Mouse (Mus musculus): ENCODE data around the gene Stx19. TPM values are rescaled to one million over a fixed set of nuclear protein-coding genes. Genes with fewer than 3 reads are reported as not detected.

Stx19 gene
- 0.30 and 0.57 TPM in 2 replicates for polyA plus RNA-seq (2015; fragmentation: Nextera tagmentation; extraction: Ambion mirVana)

GRCm38 (mm10) chr16:62814491-62814890 is at the start of gene Stx19:
TSS of gene Stx19 (plus strand) at chr16:62814676.
- Histone ChIP-seq H3K4me1 (ENCODE audit: control insufficient read depth, insufficient read depth, low read length) (no peaks in the 10 kb centered on the region), H3K4me2 (ENCODE audit: low read depth, low read length) (no peak within 1 kb of the TSS), H3K27me3 (ENCODE audit: control insufficient read depth, insufficient read depth, low read length) (no peaks in the 10 kb centered on the region), H3K36me3 (ENCODE audit: control insufficient read depth, insufficient read depth) (no peaks in the 10 kb centered on the region), H3K9ac (ENCODE audit: low read length) (no peak within 1 kb of the TSS), H3K27ac (ENCODE audit: low read length) (no peak within 1 kb of the TSS), H3K9me3 (replicated peaks; ENCODE audit: control insufficient read depth, low read length) (no peaks in the 10 kb centered on the region), H3K4me3 (ENCODE audit: low read length) (no peak within 1 kb of the TSS)
- 80% methylated on average over 5 of the region's 5 CpGs for WGBS
- no peak for ATAC-seq (replicated peaks; ENCODE audit: extremely low read depth, insufficient read depth, low FRiP score)

GRCm38 (mm10) chr16:62773462-62773861 is 41.0 kb upstream of the Stx19 start:
- no peak overlapping the region for H3K27ac ChIP-seq (ENCODE audit: low read length)
- no peak overlapping the region for H3K4me2 ChIP-seq (ENCODE audit: low read depth, low read length)
- no peak overlapping the region for H3K4me3 ChIP-seq (ENCODE audit: low read length)
- ATAC-seq (replicated peaks; ENCODE audit: extremely low read depth, insufficient read depth, low FRiP score): no peak
- no peaks in the 10 kb centered on the region for H3K9me3 ChIP-seq (replicated peaks; ENCODE audit: control insufficient read depth, low read length)
- peaks cover 3% of the 10 kb centered on the region; the same call in 1 of the 2 replicates for H3K36me3 ChIP-seq (ENCODE audit: control insufficient read depth, insufficient read depth)
- no peaks in the 10 kb centered on the region for H3K4me1 ChIP-seq (ENCODE audit: control insufficient read depth, insufficient read depth, low read length)
- 77% methylated on average over 4 of the region's 4 CpGs for WGBS
- no peak overlapping the region for H3K9ac ChIP-seq (ENCODE audit: low read length)
- no peaks in the 10 kb centered on the region for H3K27me3 ChIP-seq (ENCODE audit: control insufficient read depth, insufficient read depth, low read length)

- Histone ChIP-seq H3K4me2 (ENCODE audit: low read depth, low read length) (no peak overlapping the region), H3K27me3 (ENCODE audit: control insufficient read depth, insufficient read depth, low read length) (no peaks in the 10 kb centered on the region), H3K36me3 (ENCODE audit: control insufficient read depth, insufficient read depth) (peaks cover 3% of the 10 kb centered on the region; the same call in 1 of the 2 replicates), H3K9ac (ENCODE audit: low read length) (no peak overlapping the region), H3K27ac (ENCODE audit: low read length) (no peak overlapping the region), H3K9me3 (replicated peaks; ENCODE audit: control insufficient read depth, low read length) (no peaks in the 10 kb centered on the region), H3K4me3 (ENCODE audit: low read length) (no peak overlapping the region), H3K4me1 (ENCODE audit: control insufficient read depth, insufficient read depth, low read length) (no peaks in the 10 kb centered on the region)
- ATAC-seq (replicated peaks; ENCODE audit: extremely low read depth, insufficient read depth, low FRiP score): no peak
- WGBS: 85% methylated on average over 11 of the region's 11 CpGs
Measured at GRCm38 (mm10) chr16:62776034-62776433, 38.4 kb upstream of the Stx19 start.

- no peaks in the 10 kb centered on the region; the same call in 1 of the 2 replicates for H3K36me3 ChIP-seq (ENCODE audit: control insufficient read depth, insufficient read depth)
- no peak overlapping the region for H3K4me2 ChIP-seq (ENCODE audit: low read depth, low read length)
- H3K9me3 ChIP-seq (replicated peaks; ENCODE audit: control insufficient read depth, low read length): no peaks in the 10 kb centered on the region
- no peaks in the 10 kb centered on the region for H3K27me3 ChIP-seq (ENCODE audit: control insufficient read depth, insufficient read depth, low read length)
- no peaks in the 10 kb centered on the region for H3K4me1 ChIP-seq (ENCODE audit: control insufficient read depth, insufficient read depth, low read length)
- no peak overlapping the region for H3K4me3 ChIP-seq (ENCODE audit: low read length)
- no peak for ATAC-seq (replicated peaks; ENCODE audit: extremely low read depth, insufficient read depth, low FRiP score)
- WGBS: 85% methylated on average over 10 of the region's 10 CpGs
- H3K27ac ChIP-seq (ENCODE audit: low read length): no peak overlapping the region
- no peak overlapping the region for H3K9ac ChIP-seq (ENCODE audit: low read length)
Measured at GRCm38 (mm10) chr16:62778282-62778681, 36.2 kb upstream of the Stx19 start.

- Histone ChIP-seq H3K4me3 (ENCODE audit: low read length) (no peak overlapping the region), H3K36me3 (ENCODE audit: control insufficient read depth, insufficient read depth) (no peaks in the 10 kb centered on the region; the same call in 1 of the 2 replicates), H3K27ac (ENCODE audit: low read length) (no peak overlapping the region), H3K27me3 (ENCODE audit: control insufficient read depth, insufficient read depth, low read length) (no peaks in the 10 kb centered on the region), H3K9ac (ENCODE audit: low read length) (no peak overlapping the region), H3K4me2 (ENCODE audit: low read depth, low read length) (no peak overlapping the region), H3K4me1 (ENCODE audit: control insufficient read depth, insufficient read depth, low read length) (peaks cover 8% of the 10 kb centered on the region), H3K9me3 (replicated peaks; ENCODE audit: control insufficient read depth, low read length) (no peaks in the 10 kb centered on the region)
- 45% methylated on average over 5 of the region's 5 CpGs for WGBS
- no peak for ATAC-seq (replicated peaks; ENCODE audit: extremely low read depth, insufficient read depth, low FRiP score)
Measured at GRCm38 (mm10) chr16:62782229-62782628, 32.2 kb upstream of the Stx19 start.

GRCm38 (mm10) chr16:62786621-62787331 is 27.7 kb upstream of the Stx19 start, which contains the start of gene Nsun3:
TSS of gene Nsun3 (minus strand) at chr16:62786818.
- Histone ChIP-seq H3K36me3 (ENCODE audit: control insufficient read depth, insufficient read depth) (no peaks in the 10 kb centered on the region; the same call in 1 of the 2 replicates), H3K4me3 (ENCODE audit: low read length) (peak within 1 kb of the TSS; percentile 78), H3K27ac (ENCODE audit: low read length) (peak within 1 kb of the TSS; percentile 92), H3K9ac (ENCODE audit: low read length) (peak within 1 kb of the TSS; percentile 91), H3K9me3 (replicated peaks; ENCODE audit: control insufficient read depth, low read length) (no peaks in the 10 kb centered on the region), H3K4me1 (ENCODE audit: control insufficient read depth, insufficient read depth, low read length) (peaks cover 8% of the 10 kb centered on the region), H3K4me2 (ENCODE audit: low read depth, low read length) (peak within 1 kb of the TSS; percentile 71), H3K27me3 (ENCODE audit: control insufficient read depth, insufficient read depth, low read length) (no peaks in the 10 kb centered on the region)
- peak; percentile 95 for ATAC-seq (replicated peaks; ENCODE audit: extremely low read depth, insufficient read depth, low FRiP score)
- under 1% methylated on average over 41 of the region's 41 CpGs for WGBS

GRCm38 (mm10) chr16:62796608-62797007 is 17.9 kb upstream of the Stx19 start:
- Histone ChIP-seq H3K27ac (ENCODE audit: low read length) (no peak overlapping the region), H3K9ac (ENCODE audit: low read length) (no peak overlapping the region), H3K9me3 (replicated peaks; ENCODE audit: control insufficient read depth, low read length) (no peaks in the 10 kb centered on the region), H3K4me2 (ENCODE audit: low read depth, low read length) (no peak overlapping the region), H3K27me3 (ENCODE audit: control insufficient read depth, insufficient read depth, low read length) (no peaks in the 10 kb centered on the region), H3K4me3 (ENCODE audit: low read length) (no peak overlapping the region), H3K36me3 (ENCODE audit: control insufficient read depth, insufficient read depth) (peaks cover 4% of the 10 kb centered on the region; the same call in 1 of the 2 replicates), H3K4me1 (ENCODE audit: control insufficient read depth, insufficient read depth, low read length) (peaks cover 8% of the 10 kb centered on the region; the same call in 1 of the 2 replicates)
- no peak for ATAC-seq (replicated peaks; ENCODE audit: extremely low read depth, insufficient read depth, low FRiP score)
- WGBS: 73% methylated on average over 1 of the region's 1 CpGs

GRCm38 (mm10) chr16:62798808-62799207 is 15.7 kb upstream of the Stx19 start:
- peak overlapping the region; percentile 50; the same call in 1 of the 2 replicates for H3K27ac ChIP-seq (ENCODE audit: low read length)
- H3K36me3 ChIP-seq (ENCODE audit: control insufficient read depth, insufficient read depth): peaks cover 7% of the 10 kb centered on the region; the same call in 1 of the 2 replicates
- H3K9ac ChIP-seq (ENCODE audit: low read length): no peak overlapping the region
- WGBS: 87% methylated on average over 3 of the region's 3 CpGs
- no peak overlapping the region for H3K4me3 ChIP-seq (ENCODE audit: low read length)
- no peaks in the 10 kb centered on the region for H3K27me3 ChIP-seq (ENCODE audit: control insufficient read depth, insufficient read depth, low read length)
- no peaks in the 10 kb centered on the region for H3K9me3 ChIP-seq (replicated peaks; ENCODE audit: control insufficient read depth, low read length)
- no peak overlapping the region for H3K4me2 ChIP-seq (ENCODE audit: low read depth, low read length)
- H3K4me1 ChIP-seq (ENCODE audit: control insufficient read depth, insufficient read depth, low read length): peaks cover 8% of the 10 kb centered on the region; the same call in 1 of the 2 replicates
- no peak for ATAC-seq (replicated peaks; ENCODE audit: extremely low read depth, insufficient read depth, low FRiP score)

GRCm38 (mm10) chr16:62799426-62799825 is 15.1 kb upstream of the Stx19 start:
- no peak overlapping the region for H3K4me3 ChIP-seq (ENCODE audit: low read length)
- no peaks in the 10 kb centered on the region for H3K27me3 ChIP-seq (ENCODE audit: control insufficient read depth, insufficient read depth, low read length)
- no peak overlapping the region for H3K9ac ChIP-seq (ENCODE audit: low read length)
- ATAC-seq (replicated peaks; ENCODE audit: extremely low read depth, insufficient read depth, low FRiP score): peak; percentile 63
- peaks cover 8% of the 10 kb centered on the region; the same call in 1 of the 2 replicates for H3K4me1 ChIP-seq (ENCODE audit: control insufficient read depth, insufficient read depth, low read length)
- WGBS: 47% methylated on average over 4 of the region's 4 CpGs
- no peak overlapping the region for H3K4me2 ChIP-seq (ENCODE audit: low read depth, low read length)
- H3K9me3 ChIP-seq (replicated peaks; ENCODE audit: control insufficient read depth, low read length): no peaks in the 10 kb centered on the region
- H3K27ac ChIP-seq (ENCODE audit: low read length): peak overlapping the region; percentile 50
- peaks cover 7% of the 10 kb centered on the region; the same call in 1 of the 2 replicates for H3K36me3 ChIP-seq (ENCODE audit: control insufficient read depth, insufficient read depth)
